Mouse (Mus musculus) heart, postnatal 14 days (tissue): Measurements from ENCODE around the gene Tnk1. TPM values are rescaled to one million over a fixed set of nuclear protein-coding genes. Genes with fewer than 3 reads are reported as not detected.

ENCODE experiments used
- DNase-seq, 2 experiments: peaks; one replicate each; pipeline ENCODE4 v3.0.0; 2021 to 2022
- intact Hi-C: fragments of 180-260 bp; cut with DNase I; formaldehyde crosslinking; loops from one replicate; pipeline ENCODE4 v1.15.1; 2025
- microRNA-seq, 2 experiments: library from miRNA; unstranded; fragments of <30 nt; microRNA quantifications; one replicate each; pipeline ENCODE4 v1.2.0; 2021 to 2022
- total RNA-seq, 2 experiments: library from RNA; stranded (reverse); gene quantifications; 2 replicates each; pipeline ENCODE4 v1.2.3; 2021

Gene Tnk1
- total RNA-seq, 2 experiments from 2014 or later = 0.24 TPM; not detected in 1

DNA sequence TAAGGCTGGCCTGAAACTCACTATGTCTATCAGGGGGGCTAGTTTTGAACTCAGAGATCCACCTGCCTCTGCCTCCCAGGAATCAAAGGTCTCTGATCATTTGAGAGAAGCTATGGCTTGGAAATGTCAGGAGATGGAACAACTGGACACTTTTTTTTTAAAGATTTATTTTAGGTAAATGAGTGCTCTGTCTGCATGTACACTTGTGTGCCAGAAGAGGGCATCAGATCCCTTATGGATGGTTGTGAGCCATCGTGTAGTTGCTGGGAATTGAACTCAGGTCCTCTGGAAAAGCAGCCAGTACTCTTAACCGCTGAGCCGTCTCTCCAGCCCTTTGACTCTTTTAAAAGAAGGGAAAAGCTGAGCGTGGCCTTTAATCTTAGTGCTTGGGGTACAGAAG is 52.2 kb downstream of the Tnk1 start:
- intact Hi-C loops = no loop called here
- DNase-seq = no peak

DNA sequence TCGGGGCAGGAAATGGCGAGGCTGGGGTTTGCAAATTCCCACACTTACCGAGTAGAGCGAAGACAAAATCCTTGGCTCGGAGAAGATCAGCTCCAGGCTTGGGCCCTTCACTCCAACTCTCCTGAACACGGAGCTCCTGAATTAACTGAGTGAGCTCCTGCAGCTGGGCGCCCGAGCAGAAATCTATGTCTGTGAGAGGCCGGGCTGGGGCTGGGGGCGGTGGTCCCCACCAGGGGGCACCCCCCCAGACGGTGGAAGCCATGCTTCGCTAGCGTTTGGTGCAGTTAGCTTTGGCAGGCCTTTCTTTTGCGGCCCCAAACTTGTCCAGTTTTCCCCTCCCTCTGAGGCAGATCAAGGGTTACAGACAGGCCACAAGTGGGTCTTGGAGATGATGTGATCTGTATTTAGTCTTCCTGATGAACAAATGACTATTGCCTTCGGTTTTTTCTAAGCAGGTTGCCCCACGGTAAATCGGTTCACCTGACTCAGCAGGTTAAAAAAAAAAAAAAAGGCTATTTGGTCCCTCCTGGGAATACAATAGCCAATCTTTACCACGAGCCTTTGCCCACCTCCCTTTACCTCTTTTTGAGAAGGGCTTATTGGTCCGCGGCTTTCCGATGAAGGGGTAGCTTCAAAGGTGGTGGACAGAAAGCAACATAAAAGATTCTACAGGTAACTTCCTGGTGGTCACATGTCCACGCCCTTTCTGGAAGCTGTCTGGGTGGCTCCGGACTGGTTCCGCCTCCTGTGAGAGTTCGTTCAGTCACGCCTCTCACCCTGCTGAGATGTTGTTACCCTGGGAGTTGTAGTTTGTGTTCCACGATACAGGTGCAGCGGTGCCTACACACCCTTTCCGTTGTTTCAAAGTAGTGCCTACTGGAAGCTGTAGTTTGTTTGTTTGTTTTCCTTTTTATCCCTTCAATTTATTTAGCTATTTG is 53.3 kb downstream of the Tnk1 start, which contains the start of gene Tmem102:
Gene Tmem102 (minus strand): TSS at position 653 of the 938 bp plus-strand sequence.
- intact Hi-C loops = no loop called here
- peak in 1 of 2 experiments; percentile 19 for DNase-seq

DNA sequence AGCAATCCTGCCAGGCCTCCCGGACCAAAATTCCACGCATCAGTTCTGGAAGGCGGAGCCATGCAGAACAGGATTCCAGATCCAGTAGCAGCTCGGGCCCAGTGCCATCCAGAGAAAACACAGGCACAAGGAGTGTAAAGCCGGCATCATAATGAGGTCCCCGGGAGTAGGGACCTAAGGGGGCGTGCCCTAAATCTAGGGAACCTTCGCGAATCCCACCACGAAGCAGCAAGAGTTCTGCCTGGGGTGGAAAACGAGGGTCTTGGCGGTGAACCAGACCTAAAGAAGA is 53.9 kb downstream of the Tnk1 start:
- peak in 1 of 2 experiments; percentile 46 for DNase-seq
- intact Hi-C loops = no loop called here

GRCm38 (mm10) chr11:69803786-69804651 is 54.5 kb downstream of the Tnk1 start:
- intact Hi-C loops = loop anchor here (2.0 kb wide), 3 partner anchors 33 to 73 kb away; partner anchors contain the start of genes Nlgn2 and Polr2a
- peak; percentile 84 to 86 for DNase-seq

DNA sequence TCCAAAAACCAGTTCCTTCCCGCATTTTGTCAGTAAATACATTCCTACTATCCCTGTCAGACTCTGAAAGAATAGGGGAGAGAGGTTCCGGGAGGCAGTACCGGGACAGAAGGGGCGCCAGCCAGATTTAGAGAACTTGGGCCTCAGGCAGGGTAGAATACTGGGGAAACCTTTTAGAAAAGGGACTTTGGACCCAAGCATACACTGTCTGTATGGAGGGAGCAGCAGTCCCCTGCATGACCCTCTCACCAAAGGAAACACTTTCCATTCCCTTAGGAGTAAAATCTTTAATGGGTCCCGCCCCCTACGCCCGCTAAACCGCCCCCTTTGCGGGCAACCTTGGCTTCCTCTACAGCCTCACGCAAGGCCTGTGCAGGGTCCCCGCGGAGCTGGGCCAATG is 55.2 kb downstream of the Tnk1 start:
- intact Hi-C loops = loop anchor here (2.0 kb wide), 3 partner anchors 33 to 73 kb away; partner anchors contain the start of genes Nlgn2 and Polr2a
- no peak for DNase-seq

GRCm38 (mm10) chr11:69802648-69803105 is 55.9 kb downstream of the Tnk1 start:
- intact Hi-C loops = loop anchor here (2.0 kb wide), 3 partner anchors 34 to 74 kb away; partner anchors contain the start of genes Nlgn2 and Polr2a

GRCm38 (mm10) chr11:69801379-69801977 is 57.1 kb downstream of the Tnk1 start, which contains the start of gene Fgf11:
Gene Fgf11 (minus strand): TSS chr11:69801857.
- intact Hi-C loops = no loop called here
- peak in 1 of 2 experiments; percentile 18 for DNase-seq

More at GRCm38 (mm10) chr11:69802648-69803105, 55.9 kb downstream of the Tnk1 start:
- DNase-seq = peak; percentile 92 to 93

Small RNA genes within 50 kb of the gene (microRNA-seq; reads per million reads assigned to microRNA genes)
- 0 reads per million in 2 experiments for gene Mir6924

Other genes with a start within 250 kb of the Tnk1 start
- gene Shbg, start 240.8 kb downstream of the Tnk1 start, total RNA-seq = not detected
- 1 to 10 TPM; 1.6 to 2.5 TPM for gene Sat2, start 236.7 kb downstream of the Tnk1 start, total RNA-seq
- 10 to 100 TPM; 69.2 to 71.6 TPM for gene Fxr2, start 225.7 kb downstream of the Tnk1 start, total RNA-seq
- not detected for gene Sox15, start 203.4 kb downstream of the Tnk1 start, total RNA-seq
- 10 to 100 TPM; 20.9 to 21.6 TPM for gene Mpdu1, start 196.1 kb downstream of the Tnk1 start, total RNA-seq
- 1 to 10 TPM; 5.6 to 7.5 TPM for gene Cd68, start 192.6 kb downstream of the Tnk1 start, total RNA-seq
- gene Eif4a1, start 186.3 kb downstream of the Tnk1 start, total RNA-seq = 100 to 1,000 TPM; 236 to 287 TPM
- gene Senp3, start 176.6 kb downstream of the Tnk1 start, total RNA-seq = 10 to 100 TPM; 39.7 to 42.1 TPM
- gene Tnfsf13, start 172.9 kb downstream of the Tnk1 start, total RNA-seq = 1 to 10 TPM; 2.7 to 3.2 TPM
- gene Tnfsf12, start 162.9 kb downstream of the Tnk1 start, total RNA-seq = 10 to 100 TPM; 14.8 to 20.2 TPM
- gene Tnfsfm13, start 162.6 kb downstream of the Tnk1 start, total RNA-seq = 1 to 10 TPM; 2.9 to 4.1 TPM
- 10 to 100 TPM; 35.6 to 37.5 TPM for gene Polr2a, start 100.1 kb downstream of the Tnk1 start, total RNA-seq
- under 1 TPM in 1 of 2 experiments, not detected in 1; 0.12 TPM for gene Slc35g3, start 96.8 kb downstream of the Tnk1 start, total RNA-seq
- gene Zbtb4, start 92.8 kb downstream of the Tnk1 start, total RNA-seq = 10 to 100 TPM; 36.5 to 43.3 TPM
- 1 to 10 TPM; 5.4 to 6.0 TPM for gene Chrnb1, start 62.8 kb downstream of the Tnk1 start, total RNA-seq
- gene Fgf11, start 56.9 kb downstream of the Tnk1 start, total RNA-seq = 1 to 10 TPM; 2.6 to 2.8 TPM
- gene Tmem102, start 53.1 kb downstream of the Tnk1 start, total RNA-seq = under 1 TPM; 0.54 to 0.65 TPM
- not detected for gene Gm39566, start 43.4 kb downstream of the Tnk1 start, total RNA-seq
- not detected for gene Spem2, start 40.3 kb downstream of the Tnk1 start, total RNA-seq
- not detected for gene Spem1, start 36.5 kb downstream of the Tnk1 start, total RNA-seq
- 10 to 100 TPM in 1 of 2 experiments, 1 to 10 TPM in 1; 7.9 to 10.4 TPM for gene Nlgn2, start 20.9 kb downstream of the Tnk1 start, total RNA-seq
- 100 to 1,000 TPM; 134 to 138 TPM for gene Tmem256, start 20.2 kb downstream of the Tnk1 start, total RNA-seq
- gene Plscr3, start 12.4 kb downstream of the Tnk1 start, total RNA-seq = 10 to 100 TPM; 34.0 to 35.9 TPM
- not detected for gene Tmem95, start 19.3 kb upstream of the Tnk1 start, total RNA-seq
- 1 to 10 TPM; 3.1 to 3.8 TPM for gene Kctd11, start 22.7 kb upstream of the Tnk1 start, total RNA-seq
- 1 to 10 TPM; 2.3 to 6.8 TPM for gene Acap1, start 36.8 kb upstream of the Tnk1 start, total RNA-seq
- 1 to 10 TPM in 1 of 2 experiments, under 1 TPM in 1; 0.95 to 1.1 TPM for gene 2810408A11Rik, start 42.3 kb upstream of the Tnk1 start, total RNA-seq
- gene Neurl4, start 42.3 kb upstream of the Tnk1 start, total RNA-seq = 10 to 100 TPM; 43.5 to 45.8 TPM
- 10 to 100 TPM; 28.8 to 30.6 TPM for gene Gps2, start 55.2 kb upstream of the Tnk1 start, total RNA-seq
- gene Eif5a, start 63.2 kb upstream of the Tnk1 start, total RNA-seq = 100 to 1,000 TPM; 434 to 455 TPM
- 10 to 100 TPM; 14.4 to 21.8 TPM for gene Ybx2, start 77.1 kb upstream of the Tnk1 start, total RNA-seq
- 100 to 1,000 TPM; 206 to 234 TPM for gene Slc2a4, start 89.5 kb upstream of the Tnk1 start, total RNA-seq
- under 1 TPM in 1 of 2 experiments, not detected in 1; 0.48 TPM for gene Cldn7, start 106.0 kb upstream of the Tnk1 start, total RNA-seq
- 100 to 1,000 TPM; 143 to 147 TPM for gene Ctdnep1, start 122.4 kb upstream of the Tnk1 start, total RNA-seq
- gene Elp5, start 123.8 kb upstream of the Tnk1 start, total RNA-seq = 10 to 100 TPM; 52.4 to 59.0 TPM
- 100 to 1,000 TPM; 249 to 257 TPM for gene Gabarap, start 132.4 kb upstream of the Tnk1 start, total RNA-seq
- gene Phf23, start 137.0 kb upstream of the Tnk1 start, total RNA-seq = 10 to 100 TPM; 27.4 to 31.5 TPM
- gene Dvl2, start 141.9 kb upstream of the Tnk1 start, total RNA-seq = 1 to 10 TPM; 7.2 to 9.2 TPM
- gene Acadvl, start 156.7 kb upstream of the Tnk1 start, total RNA-seq = 1,000 to 10,000 TPM; 1,350 to 1,353 TPM
- gene Dlg4, start 158.2 kb upstream of the Tnk1 start, total RNA-seq = 10 to 100 TPM; 10.4 to 11.2 TPM
- not detected for gene Asgr1, start 195.4 kb upstream of the Tnk1 start, total RNA-seq
- under 1 TPM in 1 of 2 experiments, not detected in 1; 0.45 TPM for gene Asgr2, start 233.9 kb upstream of the Tnk1 start, total RNA-seq